Mouse (Mus musculus) intestine, embryonic 16.5 days (tissue): ENCODE measurements around the gene Ankrd33b. TPM values are rescaled to one million over a fixed set of nuclear protein-coding genes. Genes with fewer than 3 reads are reported as not detected.
A peak's percentile ranks its signal among the peaks of the same experiment; 100 is the strongest.

Experiments
- ATAC-seq: fragments of 200-750 bp; cut with Nextera tagmentation; 2 replicates; pipeline ENCODE4 v1.8.0; 2017; ENCODE audit warnings: moderate TSS enrichment, moderate library complexity
- H3K27ac ChIP-seq: fragments of 300-500 bp; sonication (generic); 2 replicates; pipeline ENCODE4 v1.5.1; 2014; ENCODE audit warnings: mild to moderate bottlenecking, low read length
- H3K27me3 ChIP-seq: fragments of 300-500 bp; sonication (generic); replicated peaks from 2 replicates; pipeline ENCODE4 v1.6.1; 2014; ENCODE audit warnings: low read length, control low read depth, mixed read lengths; ENCODE audit not compliant: control insufficient read depth, insufficient read depth
- H3K36me3 ChIP-seq: fragments of 300-500 bp; sonication (generic); 2 replicates; pipeline ENCODE4 v1.6.1; 2014; ENCODE audit warnings: low read length, control low read depth; ENCODE audit not compliant: control insufficient read depth, insufficient read depth
- H3K4me1 ChIP-seq: fragments of 300-500 bp; sonication (generic); 2 replicates; pipeline ENCODE4 v1.6.1; 2014; ENCODE audit warnings: low read length, control low read depth, mixed read lengths; ENCODE audit not compliant: control insufficient read depth, insufficient read depth
- H3K4me2 ChIP-seq: fragments of 300-500 bp; sonication (generic); 2 replicates; pipeline ENCODE4 v1.6.1; 2014; ENCODE audit warnings: low read depth, low read length, control low read depth
- H3K4me3 ChIP-seq: fragments of 300-500 bp; sonication (generic); 2 replicates; pipeline ENCODE4 v1.5.1; 2014; ENCODE audit warnings: mild to moderate bottlenecking, low read length
- H3K9ac ChIP-seq: fragments of 300-500 bp; sonication (generic); 2 replicates; pipeline ENCODE4 v1.6.1; 2014; ENCODE audit warnings: low read depth, low read length
- H3K9me3 ChIP-seq: fragments of 300-500 bp; sonication (generic); 2 replicates; pipeline ENCODE4 v1.6.1; 2016; ENCODE audit warnings: low read length, control low read depth; ENCODE audit not compliant: control insufficient read depth
- WGBS: fragments of 180-500 bp; shearing (Covaris S2); extraction: QIAGEN DNeasy Blood & Tissue Kit; methylation state at CpG from one replicate; pipeline ENCODE4 v1.1.7; 2014; 5-methylcytosine and 5-hydroxymethylcytosine counted together
- polyA plus RNA-seq: library from polyadenylated mRNA; unstranded; fragments of >200 nt; fragmentation: Nextera tagmentation; extraction: Ambion mirVana; gene quantifications from 2 replicates; pipeline ENCODE4 v1.2.1, GENCODE M21; 2015

Gene Ankrd33b
- polyA plus RNA-seq, 1 experiment from 2014 or later = 0.76 TPM

GRCm38 (mm10) chr15:31281830-31282229, 85.7 kb downstream of the Ankrd33b start:
- H3K27ac ChIP-seq = no peak overlapping the region
- H3K27me3 ChIP-seq = no peaks in the 10 kb centered on the region
- ATAC-seq = no peak
- no peak overlapping the region for H3K4me3 ChIP-seq
- 59% methylated on average over 13 of the region's 13 CpGs for WGBS
- H3K9ac ChIP-seq = no peak overlapping the region
- H3K4me1 ChIP-seq = 0 out of 2 replicates have a peak, but pooled peaks cover 6% of the 10 kb centered on the region
- H3K9me3 ChIP-seq = no peaks in the 10 kb centered on the region
- no peaks in the 10 kb centered on the region for H3K36me3 ChIP-seq
- no peak overlapping the region for H3K4me2 ChIP-seq

DNA sequence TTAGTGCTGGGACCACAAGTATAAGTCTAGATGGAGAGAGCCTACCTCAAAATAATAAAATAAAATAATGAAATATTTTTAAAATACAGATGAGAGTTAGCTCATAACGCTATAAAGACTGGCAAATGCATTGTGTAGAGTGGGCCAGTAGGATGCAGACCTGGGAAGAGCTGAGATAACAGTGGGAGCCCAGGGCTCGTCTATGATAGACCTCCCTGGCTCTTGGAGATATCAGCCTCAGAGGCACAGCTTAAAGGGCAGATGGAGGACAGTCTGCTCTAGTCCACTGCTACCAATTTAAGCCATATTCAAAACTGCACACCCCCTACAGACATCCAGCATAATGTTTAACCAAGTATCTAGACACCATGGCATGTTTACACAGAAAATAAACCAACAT, 86.8 kb downstream of the Ankrd33b start:
- Histone ChIP-seq H3K4me2 (no peak overlapping the region), H3K9me3 (no peaks in the 10 kb centered on the region), H3K4me1 (0 out of 2 replicates have a peak, but pooled peaks cover 6% of the 10 kb centered on the region), H3K9ac (no peak overlapping the region), H3K36me3 (no peaks in the 10 kb centered on the region), H3K27me3 (no peaks in the 10 kb centered on the region), H3K27ac (no peak overlapping the region), H3K4me3 (no peak overlapping the region)
- no peak for ATAC-seq
- 59% methylated on average over 2 of the region's 2 CpGs for WGBS

GRCm38 (mm10) chr15:31280059-31280458, 87.5 kb downstream of the Ankrd33b start:
- H3K4me2 ChIP-seq = no peak overlapping the region
- H3K36me3 ChIP-seq = no peaks in the 10 kb centered on the region
- H3K9me3 ChIP-seq = no peaks in the 10 kb centered on the region
- ATAC-seq = no peak
- 79% methylated on average over 5 of the region's 5 CpGs for WGBS
- 0 out of 2 replicates have a peak, but pooled peaks cover 6% of the 10 kb centered on the region for H3K4me1 ChIP-seq
- H3K27me3 ChIP-seq = no peaks in the 10 kb centered on the region
- H3K9ac ChIP-seq = no peak overlapping the region
- H3K4me3 ChIP-seq = no peak overlapping the region
- H3K27ac ChIP-seq = no peak overlapping the region

- Histone ChIP-seq H3K27ac (no peak overlapping the region), H3K9ac (no peak overlapping the region), H3K4me1 (0 out of 2 replicates have a peak, but pooled peaks cover 6% of the 10 kb centered on the region), H3K4me3 (no peak overlapping the region), H3K36me3 (no peaks in the 10 kb centered on the region), H3K27me3 (no peaks in the 10 kb centered on the region), H3K4me2 (no peak overlapping the region), H3K9me3 (no peaks in the 10 kb centered on the region)
- 52% methylated on average over 6 of the region's 6 CpGs for WGBS
- peak; percentile 49; the same call in 1 of the 2 replicates for ATAC-seq
These were observed 87.9 kb downstream of the Ankrd33b start for GRCm38 (mm10) chr15:31279577-31280004.

GRCm38 (mm10) chr15:31279120-31279519, 88.4 kb downstream of the Ankrd33b start:
- H3K4me3 ChIP-seq = no peak overlapping the region
- 53% methylated on average over 2 of the region's 2 CpGs for WGBS
- no peaks in the 10 kb centered on the region for H3K27me3 ChIP-seq
- 0 out of 2 replicates have a peak, but pooled peaks cover 6% of the 10 kb centered on the region for H3K4me1 ChIP-seq
- no peak overlapping the region for H3K9ac ChIP-seq
- H3K27ac ChIP-seq = no peak overlapping the region
- no peak for ATAC-seq
- H3K9me3 ChIP-seq = no peaks in the 10 kb centered on the region
- no peaks in the 10 kb centered on the region for H3K36me3 ChIP-seq
- no peak overlapping the region for H3K4me2 ChIP-seq

- Histone ChIP-seq H3K4me3 (no peak overlapping the region), H3K27ac (no peak overlapping the region), H3K9me3 (no peaks in the 10 kb centered on the region), H3K27me3 (no peaks in the 10 kb centered on the region), H3K4me1 (0 out of 2 replicates have a peak, but pooled peaks cover 6% of the 10 kb centered on the region), H3K36me3 (no peaks in the 10 kb centered on the region), H3K9ac (no peak overlapping the region), H3K4me2 (no peak overlapping the region)
- ATAC-seq = no peak
- 72% methylated on average over 4 of the region's 4 CpGs for WGBS
These were observed 89.4 kb downstream of the Ankrd33b start for GRCm38 (mm10) chr15:31278090-31278489.

GRCm38 (mm10) chr15:31273509-31273908, 94.0 kb downstream of the Ankrd33b start:
- Histone ChIP-seq H3K4me3 (no peak overlapping the region), H3K9me3 (no peaks in the 10 kb centered on the region), H3K36me3 (no peaks in the 10 kb centered on the region), H3K4me1 (no peaks in the 10 kb centered on the region), H3K27me3 (no peaks in the 10 kb centered on the region), H3K27ac (no peak overlapping the region), H3K9ac (no peak overlapping the region), H3K4me2 (no peak overlapping the region)
- WGBS = 78% methylated on average over 10 of the region's 10 CpGs
- ATAC-seq = no peak

GRCm38 (mm10) chr15:31272695-31273094, 94.8 kb downstream of the Ankrd33b start:
- no peak overlapping the region for H3K9ac ChIP-seq
- no peak overlapping the region for H3K27ac ChIP-seq
- ATAC-seq = no peak
- H3K9me3 ChIP-seq = no peaks in the 10 kb centered on the region
- WGBS = 88% methylated on average over 7 of the region's 7 CpGs
- H3K4me3 ChIP-seq = no peak overlapping the region
- H3K36me3 ChIP-seq = no peaks in the 10 kb centered on the region
- H3K4me1 ChIP-seq = no peaks in the 10 kb centered on the region
- H3K27me3 ChIP-seq = no peaks in the 10 kb centered on the region
- H3K4me2 ChIP-seq = no peak overlapping the region

DNA sequence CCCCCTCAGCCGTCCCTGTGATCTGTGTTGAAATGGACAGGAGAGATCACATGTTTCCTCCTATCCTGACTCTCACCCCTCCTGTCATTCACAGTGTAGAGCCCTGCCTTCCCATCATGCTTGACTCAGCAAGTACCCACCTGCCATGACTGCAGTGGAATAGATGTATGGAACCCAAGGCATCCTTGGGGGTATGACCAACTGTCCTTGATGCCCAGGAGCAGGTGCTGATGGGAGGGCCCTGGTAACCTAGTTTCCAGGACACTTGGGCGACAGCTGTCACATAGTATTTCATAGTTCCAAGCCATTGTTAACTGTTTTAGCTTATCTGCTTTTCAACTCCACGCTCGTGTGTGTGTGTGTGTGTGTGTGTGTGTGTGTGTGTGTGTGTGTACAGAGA, 98.0 kb downstream of the Ankrd33b start:
- no peak for ATAC-seq
- Histone ChIP-seq H3K4me2 (no peak overlapping the region), H3K4me3 (no peak overlapping the region), H3K9me3 (no peaks in the 10 kb centered on the region), H3K27me3 (no peaks in the 10 kb centered on the region), H3K9ac (no peak overlapping the region), H3K36me3 (no peaks in the 10 kb centered on the region), H3K4me1 (no peaks in the 10 kb centered on the region), H3K27ac (no peak overlapping the region)
- WGBS = 71% methylated on average over 4 of the region's 4 CpGs

GRCm38 (mm10) chr15:31268148-31268547, 99.4 kb downstream of the Ankrd33b start:
- Histone ChIP-seq H3K36me3 (no peaks in the 10 kb centered on the region), H3K9ac (no peak overlapping the region), H3K4me1 (no peaks in the 10 kb centered on the region), H3K9me3 (no peaks in the 10 kb centered on the region), H3K4me3 (no peak overlapping the region), H3K27me3 (no peaks in the 10 kb centered on the region), H3K27ac (no peak overlapping the region), H3K4me2 (no peak overlapping the region)
- WGBS = 88% methylated on average over 6 of the region's 6 CpGs
- ATAC-seq = no peak
